Mouse (Mus musculus) c-Kit-positive CD71-positive TER-119-negative erythroid progenitor cells, embryonic 14.5 days (primary cell): ENCODE results near the gene Foxp1.

Experiments used
- DNase-seq: peaks from one replicate; pipeline ENCODE4 v3.0.0-alpha.2; 2013; ENCODE audit warnings: low read depth

The Foxp1 gene

GRCm38 (mm10) chr6:99520676-99521037, 1.9 kb downstream of the Foxp1 start:
- DNase-seq = no peak

GRCm38 (mm10) chr6:99519806-99520675, 2.5 kb downstream of the Foxp1 start:
- no peak for DNase-seq

- DNase-seq = no peak
Observed at GRCm38 (mm10) chr6:99519052-99519451, 3.5 kb downstream of the Foxp1 start.

- DNase-seq = no peak
Observed at GRCm38 (mm10) chr6:99515667-99516199, 6.8 kb downstream of the Foxp1 start.

- DNase-seq = no peak
Observed at GRCm38 (mm10) chr6:99511862-99512261, 10.7 kb downstream of the Foxp1 start.

- no peak for DNase-seq
Observed at GRCm38 (mm10) chr6:99509189-99509592, 13.3 kb downstream of the Foxp1 start.

GRCm38 (mm10) chr6:99506816-99507215, 15.7 kb downstream of the Foxp1 start:
- DNase-seq = no peak

GRCm38 (mm10) chr6:99503741-99504140, 18.8 kb downstream of the Foxp1 start:
- no peak for DNase-seq

- no peak for DNase-seq
Observed at GRCm38 (mm10) chr6:99502727-99503126, 19.8 kb downstream of the Foxp1 start.

- DNase-seq = no peak
Observed at GRCm38 (mm10) chr6:99502314-99502713, 20.2 kb downstream of the Foxp1 start.

- DNase-seq = no peak
Observed at GRCm38 (mm10) chr6:99500570-99501270, 21.8 kb downstream of the Foxp1 start.

GRCm38 (mm10) chr6:99498082-99498481, 24.4 kb downstream of the Foxp1 start:
- DNase-seq = no peak

- DNase-seq = no peak
Observed at GRCm38 (mm10) chr6:99496114-99496513, 26.4 kb downstream of the Foxp1 start.

GRCm38 (mm10) chr6:99492937-99493336, 29.6 kb downstream of the Foxp1 start:
- peak; percentile 41 for DNase-seq

GRCm38 (mm10) chr6:99491979-99492544, 30.5 kb downstream of the Foxp1 start:
- no peak for DNase-seq

GRCm38 (mm10) chr6:99491146-99491545, 31.4 kb downstream of the Foxp1 start:
- no peak for DNase-seq

- DNase-seq = no peak
Observed at GRCm38 (mm10) chr6:99489900-99490648, 32.4 kb downstream of the Foxp1 start.

GRCm38 (mm10) chr6:99489423-99489822, 33.1 kb downstream of the Foxp1 start:
- DNase-seq = no peak

- no peak for DNase-seq
Observed at GRCm38 (mm10) chr6:99485884-99486640, 36.5 kb downstream of the Foxp1 start.

- no peak for DNase-seq
Observed at GRCm38 (mm10) chr6:99485217-99485883, 37.2 kb downstream of the Foxp1 start.

- no peak for DNase-seq
Observed at GRCm38 (mm10) chr6:99484884-99485216, 37.7 kb downstream of the Foxp1 start.
